Mouse (Mus musculus): ENCODE measurements at regions not wholly inside any gene's neighbourhood (a gene's known extent, or its start where the extent isn't known, plus 50 kb on each side); places are given as distances from the start of the nearest gene placed in this dataset.

DNA sequence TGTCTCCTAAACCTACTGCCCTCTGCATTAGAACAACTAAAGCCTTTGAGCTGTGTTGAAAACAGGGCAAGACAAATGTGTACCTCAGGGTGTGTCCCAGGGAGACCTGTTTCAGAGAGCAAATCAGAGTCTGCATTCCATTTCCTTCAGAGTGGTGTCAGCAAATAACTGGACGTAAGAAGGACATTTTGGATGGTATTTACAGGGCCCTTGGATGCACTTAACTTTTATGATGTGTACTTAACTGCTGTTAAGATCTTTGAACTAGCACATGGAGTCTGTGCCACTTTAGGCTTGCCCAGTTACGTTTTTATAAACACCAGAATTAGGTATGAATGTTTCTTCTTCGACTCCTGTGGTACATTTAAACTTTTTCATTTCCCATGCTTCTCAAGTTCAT is 123.0 kb upstream of the Mmadhc start:
- Histone ChIP-seq H3K27ac (ENCODE audit: low read depth, low read length) (no peak overlapping the region), H3K4me2 (ENCODE audit: low read length) (no peak overlapping the region), H3K9me3 (ENCODE audit: control insufficient read depth, low read length) (no peaks in the 10 kb centered on the region), H3K4me3 (ENCODE audit: low read length) (no peak overlapping the region), H3K36me3 (ENCODE audit: control insufficient read depth, insufficient read depth, low read length) (no peaks in the 10 kb centered on the region), H3K27me3 (replicated peaks; ENCODE audit: control insufficient read depth, insufficient read depth, low read length) (no peaks in the 10 kb centered on the region), H3K9ac (ENCODE audit: low read depth, low read length) (no peak overlapping the region), H3K4me1 (ENCODE audit: control insufficient read depth, insufficient read depth, low read depth, low read length) (no peaks in the 10 kb centered on the region)
- no peak for ATAC-seq
- 78% methylated on average over 3 of the region's 3 CpGs for WGBS

- Histone ChIP-seq H3K9ac (ENCODE audit: low read depth, low read length) (no peak overlapping the region), H3K27me3 (replicated peaks; ENCODE audit: control insufficient read depth, insufficient read depth, low read length) (no peaks in the 10 kb centered on the region), H3K9me3 (ENCODE audit: control insufficient read depth, low read length) (no peaks in the 10 kb centered on the region), H3K4me3 (ENCODE audit: low read length) (no peak overlapping the region), H3K36me3 (ENCODE audit: control insufficient read depth, insufficient read depth, low read length) (no peaks in the 10 kb centered on the region), H3K4me2 (ENCODE audit: low read length) (no peak overlapping the region), H3K4me1 (ENCODE audit: control insufficient read depth, insufficient read depth, low read depth, low read length) (no peaks in the 10 kb centered on the region), H3K27ac (ENCODE audit: low read depth, low read length) (no peak overlapping the region)
- 85% methylated on average over 5 of the region's 5 CpGs for WGBS
- no peak for ATAC-seq
Measured at GRCm38 (mm10) chr2:50417643-50418042, 121.0 kb upstream of the Mmadhc start.

DNA sequence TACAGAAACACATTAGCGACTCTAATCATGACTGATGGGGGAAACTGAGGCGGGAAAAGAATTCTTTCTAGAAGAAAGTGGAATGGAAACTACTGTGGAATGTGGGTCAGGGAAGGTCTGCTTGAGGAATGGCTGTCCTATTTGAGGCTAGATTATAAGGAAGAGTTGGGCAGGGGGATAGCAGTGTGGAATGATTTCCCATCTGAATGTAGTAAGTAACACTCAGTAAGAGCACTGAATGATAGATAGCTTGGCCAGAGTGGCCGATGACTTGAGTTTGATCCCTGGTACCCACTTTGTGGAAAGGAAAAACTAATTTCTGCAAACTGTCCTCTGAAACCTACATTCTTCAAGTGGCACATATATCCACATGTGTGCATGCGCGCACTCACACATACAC is 120.5 kb upstream of the Mmadhc start:
- no peaks in the 10 kb centered on the region for H3K36me3 ChIP-seq (ENCODE audit: control insufficient read depth, insufficient read depth, low read length)
- H3K4me1 ChIP-seq (ENCODE audit: control insufficient read depth, insufficient read depth, low read depth, low read length), result no peaks in the 10 kb centered on the region
- no peak overlapping the region for H3K4me2 ChIP-seq (ENCODE audit: low read length)
- no peak for ATAC-seq
- WGBS, result 98% methylated on average over 5 of the region's 5 CpGs
- H3K27ac ChIP-seq (ENCODE audit: low read depth, low read length), result no peak overlapping the region
- H3K27me3 ChIP-seq (replicated peaks; ENCODE audit: control insufficient read depth, insufficient read depth, low read length), result no peaks in the 10 kb centered on the region
- no peaks in the 10 kb centered on the region for H3K9me3 ChIP-seq (ENCODE audit: control insufficient read depth, low read length)
- H3K9ac ChIP-seq (ENCODE audit: low read depth, low read length), result no peak overlapping the region
- H3K4me3 ChIP-seq (ENCODE audit: low read length), result no peak overlapping the region

DNA sequence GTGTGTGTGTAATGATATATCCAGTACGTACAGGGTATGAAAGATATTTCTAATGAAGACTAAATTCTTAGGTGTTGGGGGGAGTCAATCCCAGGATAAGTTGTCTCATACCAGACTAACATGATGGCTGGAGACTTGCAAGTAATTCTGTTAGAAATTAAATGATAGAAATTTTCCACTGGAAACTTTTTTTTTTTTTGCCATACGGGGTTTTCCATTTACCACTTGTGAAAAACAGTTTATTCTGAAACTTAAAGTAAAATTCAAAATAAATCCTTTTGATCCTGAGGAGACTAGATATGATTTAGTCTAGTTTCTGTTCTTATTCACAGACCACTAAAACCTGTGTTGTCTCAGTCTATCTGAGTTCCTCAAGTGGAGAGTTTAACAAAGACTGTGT is 119.5 kb upstream of the Mmadhc start:
- no peak overlapping the region for H3K4me2 ChIP-seq (ENCODE audit: low read length)
- no peak overlapping the region for H3K9ac ChIP-seq (ENCODE audit: low read depth, low read length)
- no peaks in the 10 kb centered on the region for H3K9me3 ChIP-seq (ENCODE audit: control insufficient read depth, low read length)
- no peaks in the 10 kb centered on the region for H3K4me1 ChIP-seq (ENCODE audit: control insufficient read depth, insufficient read depth, low read depth, low read length)
- no peak overlapping the region for H3K27ac ChIP-seq (ENCODE audit: low read depth, low read length)
- WGBS, result 95% methylated on average over 2 of the region's 2 CpGs
- H3K4me3 ChIP-seq (ENCODE audit: low read length), result no peak overlapping the region
- no peaks in the 10 kb centered on the region for H3K27me3 ChIP-seq (replicated peaks; ENCODE audit: control insufficient read depth, insufficient read depth, low read length)
- no peaks in the 10 kb centered on the region for H3K36me3 ChIP-seq (ENCODE audit: control insufficient read depth, insufficient read depth, low read length)
- ATAC-seq, result no peak

DNA sequence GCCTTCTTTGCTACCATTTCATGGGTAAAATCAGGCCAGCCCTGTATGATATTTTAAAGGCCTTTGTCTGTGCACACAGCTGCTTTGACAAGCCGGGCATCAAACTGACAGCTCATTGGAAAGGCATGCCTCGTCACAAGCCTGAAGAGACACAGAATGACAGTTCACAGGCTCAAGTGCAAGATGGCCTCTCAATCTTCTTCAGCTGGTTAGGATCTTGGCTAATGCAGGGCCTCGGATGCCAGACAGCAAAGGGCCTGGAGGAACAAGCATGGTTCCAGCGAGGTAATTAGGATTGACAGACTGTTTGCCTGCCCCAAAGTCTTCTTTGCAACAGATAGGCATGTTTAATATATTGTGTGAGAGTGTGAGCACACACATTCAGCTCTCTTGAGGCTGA is 109.3 kb upstream of the Mmadhc start:
- no peak for ATAC-seq
- Histone ChIP-seq H3K4me1 (ENCODE audit: control insufficient read depth, insufficient read depth, low read depth, low read length) (no peaks in the 10 kb centered on the region), H3K4me2 (ENCODE audit: low read length) (no peak overlapping the region), H3K9ac (ENCODE audit: low read depth, low read length) (no peak overlapping the region), H3K9me3 (ENCODE audit: control insufficient read depth, low read length) (no peaks in the 10 kb centered on the region), H3K27me3 (replicated peaks; ENCODE audit: control insufficient read depth, insufficient read depth, low read length) (no peaks in the 10 kb centered on the region), H3K36me3 (ENCODE audit: control insufficient read depth, insufficient read depth, low read length) (no peaks in the 10 kb centered on the region), H3K4me3 (ENCODE audit: low read length) (no peak overlapping the region), H3K27ac (ENCODE audit: low read depth, low read length) (no peak overlapping the region)
- 40% methylated on average over 4 of the region's 4 CpGs for WGBS

GRCm38 (mm10) chr2:50403106-50403505 is 106.5 kb upstream of the Mmadhc start:
- Histone ChIP-seq H3K9ac (ENCODE audit: low read depth, low read length) (no peak overlapping the region), H3K36me3 (ENCODE audit: control insufficient read depth, insufficient read depth, low read length) (no peaks in the 10 kb centered on the region), H3K9me3 (ENCODE audit: control insufficient read depth, low read length) (no peaks in the 10 kb centered on the region), H3K4me2 (ENCODE audit: low read length) (no peak overlapping the region), H3K4me3 (ENCODE audit: low read length) (no peak overlapping the region), H3K27ac (ENCODE audit: low read depth, low read length) (no peak overlapping the region), H3K4me1 (ENCODE audit: control insufficient read depth, insufficient read depth, low read depth, low read length) (no peaks in the 10 kb centered on the region), H3K27me3 (replicated peaks; ENCODE audit: control insufficient read depth, insufficient read depth, low read length) (no peaks in the 10 kb centered on the region)
- ATAC-seq, result no peak
- 86% methylated on average over 6 of the region's 6 CpGs for whole genome bisulfite sequencing

GRCm38 (mm10) chr2:50398576-50398975 is 102.0 kb upstream of the Mmadhc start:
- WGBS, result 72% methylated on average over 5 of the region's 5 CpGs
- Histone ChIP-seq H3K9ac (ENCODE audit: low read depth, low read length) (no peak overlapping the region), H3K36me3 (ENCODE audit: control insufficient read depth, insufficient read depth, low read length) (no peaks in the 10 kb centered on the region), H3K9me3 (ENCODE audit: control insufficient read depth, low read length) (no peaks in the 10 kb centered on the region), H3K27ac (ENCODE audit: low read depth, low read length) (no peak overlapping the region), H3K4me2 (ENCODE audit: low read length) (no peak overlapping the region), H3K4me3 (ENCODE audit: low read length) (no peak overlapping the region), H3K27me3 (replicated peaks; ENCODE audit: control insufficient read depth, insufficient read depth, low read length) (no peaks in the 10 kb centered on the region), H3K4me1 (ENCODE audit: control insufficient read depth, insufficient read depth, low read depth, low read length) (no peaks in the 10 kb centered on the region)
- no peak for ATAC-seq

GRCm38 (mm10) chr2:50377609-50378413 is 81.2 kb upstream of the Mmadhc start:
- Histone ChIP-seq H3K9me3 (ENCODE audit: control insufficient read depth, low read length) (no peaks in the 10 kb centered on the region), H3K4me1 (ENCODE audit: control insufficient read depth, insufficient read depth, low read depth, low read length) (no peaks in the 10 kb centered on the region), H3K4me2 (ENCODE audit: low read length) (peak overlapping the region; percentile 9; the same call in 1 of the 2 replicates), H3K4me3 (ENCODE audit: low read length) (no peak overlapping the region), H3K27me3 (replicated peaks; ENCODE audit: control insufficient read depth, insufficient read depth, low read length) (no peaks in the 10 kb centered on the region), H3K36me3 (ENCODE audit: control insufficient read depth, insufficient read depth, low read length) (no peaks in the 10 kb centered on the region), H3K27ac (ENCODE audit: low read depth, low read length) (no peak overlapping the region), H3K9ac (ENCODE audit: low read depth, low read length) (no peak overlapping the region)
- peak; percentile 30; the same call in 1 of the 2 replicates for ATAC-seq
- WGBS, result 59% methylated on average over 16 of the region's 16 CpGs

DNA sequence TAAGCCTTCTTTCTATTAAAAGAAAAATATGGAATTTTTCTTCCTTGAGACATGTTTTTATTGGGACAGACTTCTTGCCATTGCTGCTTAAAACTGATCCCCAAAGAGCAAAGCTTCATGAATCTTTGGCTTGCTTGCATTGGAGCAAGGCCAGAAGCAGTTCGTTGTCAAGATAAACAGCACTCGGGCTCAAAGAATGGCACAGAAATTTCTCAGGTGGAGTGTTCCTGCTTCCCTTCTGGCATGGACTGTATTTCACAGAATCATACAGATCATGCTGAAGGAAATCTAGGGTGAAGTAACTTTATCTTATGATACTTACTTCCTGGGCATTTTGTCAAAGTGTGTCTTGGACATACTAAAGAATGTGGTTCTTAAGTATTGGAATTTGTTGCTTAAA is 77.0 kb upstream of the Mmadhc start:
- Histone ChIP-seq H3K4me1 (ENCODE audit: control insufficient read depth, insufficient read depth, low read depth, low read length) (no peaks in the 10 kb centered on the region; the same call in 1 of the 2 replicates), H3K9me3 (ENCODE audit: control insufficient read depth, low read length) (no peaks in the 10 kb centered on the region), H3K9ac (ENCODE audit: low read depth, low read length) (no peak overlapping the region), H3K4me3 (ENCODE audit: low read length) (no peak overlapping the region), H3K27ac (ENCODE audit: low read depth, low read length) (no peak overlapping the region), H3K27me3 (replicated peaks; ENCODE audit: control insufficient read depth, insufficient read depth, low read length) (no peaks in the 10 kb centered on the region), H3K4me2 (ENCODE audit: low read length) (no peak overlapping the region), H3K36me3 (ENCODE audit: control insufficient read depth, insufficient read depth, low read length) (no peaks in the 10 kb centered on the region)
- ATAC-seq, result no peak
- 44% methylated on average over 2 of the region's 2 CpGs for WGBS
